Mouse (Mus musculus): Measurements from ENCODE around the gene Tnni3. TPM values are rescaled to one million over a fixed set of nuclear protein-coding genes. Genes with fewer than 3 reads are reported as not detected.

Gene Tnni3
- polyA plus RNA-seq, 1 experiment: 1.4 TPM

DNA sequence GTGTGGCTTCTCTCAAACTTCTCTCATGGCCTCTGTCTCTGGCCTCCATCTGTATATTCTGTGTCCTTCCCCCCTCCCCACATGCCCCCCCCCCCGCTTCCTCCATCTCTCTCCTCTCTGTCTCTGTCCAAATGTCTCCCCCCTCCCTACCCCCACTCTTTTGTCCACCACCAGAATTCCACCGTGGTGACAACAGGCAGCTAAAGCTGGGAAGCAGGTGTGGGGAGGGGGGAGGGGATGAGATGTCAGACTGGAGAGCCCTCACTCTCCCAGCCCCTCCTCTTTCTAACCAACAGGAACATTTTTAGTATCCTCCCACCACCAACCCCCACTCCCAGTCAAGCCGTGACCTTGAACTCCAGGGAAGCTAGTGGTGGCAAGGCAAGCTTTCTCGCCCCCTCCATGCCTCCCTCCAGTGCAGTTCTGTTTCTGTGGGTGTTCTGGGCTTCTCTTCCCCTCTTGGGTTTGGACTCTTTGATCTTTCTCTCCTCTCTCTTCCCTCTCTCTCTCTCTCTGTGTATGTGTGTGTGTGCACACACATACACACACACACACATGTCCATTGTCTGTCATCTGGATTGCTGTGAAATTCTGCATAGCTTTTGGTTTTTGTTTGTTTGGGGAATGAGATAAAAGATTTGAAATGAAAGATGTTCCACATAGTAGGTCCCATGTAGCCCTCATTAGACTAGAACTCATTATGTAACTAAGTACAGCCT lies 7.5 kb downstream of the Tnni3 start, which contains the start of gene Tnnt1:
TSS of gene Tnnt1 (minus strand) at position 51 of the 719 bp plus-strand sequence.
- Histone ChIP-seq H3K27me3 (ENCODE audit: control insufficient read depth, insufficient read depth, low read length) (peaks cover 3% of the 10 kb centered on the region; the same call in 1 of the 2 replicates), H3K4me3 (ENCODE audit: low read depth, low read length) (no peak within 1 kb of the TSS), H3K4me1 (ENCODE audit: control insufficient read depth, insufficient read depth, insufficient read length, low read length) (no peaks in the 10 kb centered on the region), H3K27ac (ENCODE audit: insufficient read depth, low read depth, low read length) (no peak within 1 kb of the TSS), H3K36me3 (ENCODE audit: control insufficient read depth, insufficient read depth, low read length) (no peaks in the 10 kb centered on the region)
- WGBS: 30% methylated on average over 4 of the region's 4 CpGs
- TF ChIP-seq CTCF (IDR thresholded peaks at IDR 0.05; ENCODE audit: extremely low read depth, insufficient read length, insufficient replicate concordance, low read depth, low read length) (no peak), POLR2A (IDR thresholded peaks at IDR 0.05; ENCODE audit: low read depth, low read length) (no peak)

DNA sequence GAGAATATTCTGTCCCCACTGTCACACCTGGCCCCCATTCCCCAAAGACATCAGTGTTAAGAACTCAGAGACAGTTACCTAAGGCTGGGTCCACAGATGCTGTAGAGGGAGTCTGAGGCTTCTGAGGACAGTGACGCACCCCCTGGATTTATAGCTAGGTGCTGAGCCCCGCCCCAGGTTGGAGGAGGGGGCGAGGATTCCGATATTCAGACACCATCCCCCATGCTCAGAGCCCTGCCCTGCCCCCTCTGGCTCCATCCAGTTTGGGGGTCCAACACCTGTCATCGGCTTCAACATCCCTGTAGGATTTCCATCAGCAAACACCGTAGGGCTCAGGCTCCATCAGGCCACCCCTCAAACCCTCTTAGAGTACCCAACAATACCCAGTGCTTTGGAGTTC lies 8.2 kb downstream of the Tnni3 start:
- H3K4me1 ChIP-seq (ENCODE audit: control insufficient read depth, insufficient read depth, insufficient read length, low read length): no peaks in the 10 kb centered on the region
- H3K4me3 ChIP-seq (ENCODE audit: low read depth, low read length): no peak overlapping the region
- 65% methylated on average over 6 of the region's 6 CpGs for WGBS
- H3K36me3 ChIP-seq (ENCODE audit: control insufficient read depth, insufficient read depth, low read length): no peaks in the 10 kb centered on the region
- no peaks in the 10 kb centered on the region; the same call in 1 of the 2 replicates for H3K27me3 ChIP-seq (ENCODE audit: control insufficient read depth, insufficient read depth, low read length)
- TF ChIP-seq POLR2A (IDR thresholded peaks at IDR 0.05; ENCODE audit: low read depth, low read length): no peak
- TF ChIP-seq CTCF (IDR thresholded peaks at IDR 0.05; ENCODE audit: extremely low read depth, insufficient read length, insufficient replicate concordance, low read depth, low read length): no peak
- no peak overlapping the region for H3K27ac ChIP-seq (ENCODE audit: insufficient read depth, low read depth, low read length)

DNA sequence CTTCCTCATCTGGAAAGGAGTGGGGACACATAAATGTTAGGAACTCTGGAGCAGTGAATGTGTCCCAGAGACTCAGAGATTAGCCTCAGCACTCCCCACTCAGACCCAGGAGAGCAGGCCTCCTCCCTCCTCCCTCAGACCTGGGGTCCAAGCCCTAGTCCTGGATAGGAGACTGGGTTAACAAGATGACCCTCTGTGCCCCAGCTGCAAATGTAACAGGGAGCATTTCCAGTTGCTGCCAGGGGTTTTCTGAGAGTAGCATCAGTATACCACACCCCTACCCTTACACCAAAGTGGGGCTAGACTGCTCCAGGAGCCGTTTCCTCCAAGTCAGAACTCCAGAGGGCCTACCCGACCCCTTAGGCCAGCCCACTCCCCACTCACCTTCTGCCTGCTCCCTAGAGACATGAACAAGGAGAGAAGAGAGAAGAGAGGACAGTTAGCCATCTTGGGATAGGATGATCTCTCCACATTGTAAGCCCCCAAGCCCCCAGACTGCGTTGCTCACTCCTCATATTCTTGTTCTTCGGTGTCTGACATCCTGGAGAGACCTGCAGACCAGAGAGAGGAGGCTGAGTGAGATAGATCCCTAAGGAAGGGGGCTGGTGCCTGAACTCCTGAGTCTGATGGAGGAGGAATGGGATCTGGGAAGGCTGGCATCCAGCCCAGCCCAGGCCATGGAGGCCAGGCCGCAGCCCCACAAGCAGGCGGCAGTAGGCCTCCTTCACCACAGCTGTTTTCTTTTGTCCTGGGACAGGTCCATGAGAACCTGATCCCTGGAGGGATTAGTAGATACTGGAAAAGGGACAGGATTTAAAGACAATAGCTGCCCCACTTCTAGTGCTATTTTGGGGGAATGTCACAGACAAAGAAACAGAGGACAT lies 10.0 kb downstream of the Tnni3 start:
- no peaks in the 10 kb centered on the region for H3K27me3 ChIP-seq (ENCODE audit: control insufficient read depth, insufficient read depth, low read length)
- H3K4me1 ChIP-seq (ENCODE audit: control insufficient read depth, insufficient read depth, insufficient read length, low read length): peaks cover 2% of the 10 kb centered on the region
- 74% methylated on average over 6 of the region's 6 CpGs for WGBS
- H3K4me3 ChIP-seq (ENCODE audit: low read depth, low read length): no peak overlapping the region
- no peaks in the 10 kb centered on the region for H3K36me3 ChIP-seq (ENCODE audit: control insufficient read depth, insufficient read depth, low read length)
- TF ChIP-seq CTCF (IDR thresholded peaks at IDR 0.05; ENCODE audit: extremely low read depth, insufficient read length, insufficient replicate concordance, low read depth, low read length): no peak
- no peak for TF ChIP-seq POLR2A (IDR thresholded peaks at IDR 0.05; ENCODE audit: low read depth, low read length)
- no peak overlapping the region for H3K27ac ChIP-seq (ENCODE audit: insufficient read depth, low read depth, low read length)

DNA sequence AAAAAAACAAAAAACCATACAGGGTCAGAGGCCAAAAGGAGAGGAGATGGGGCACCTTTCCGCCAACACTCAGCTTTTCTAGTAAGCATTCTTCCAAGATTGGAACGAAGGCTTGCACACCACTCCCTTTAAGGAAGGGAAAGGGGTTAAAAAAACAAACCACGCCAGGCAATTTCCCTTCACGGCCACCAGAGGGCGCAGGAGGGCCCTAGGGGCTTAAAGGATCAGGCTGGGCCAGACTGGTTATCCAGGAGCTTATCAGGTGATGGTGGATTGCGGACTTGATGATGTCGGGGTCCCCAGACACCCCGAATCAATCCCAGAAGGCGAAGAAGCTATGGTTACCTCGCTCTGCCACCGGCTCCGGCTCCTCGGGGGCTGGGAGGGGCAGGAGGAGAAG lies 10.8 kb downstream of the Tnni3 start:
- TF ChIP-seq CTCF (IDR thresholded peaks at IDR 0.05; ENCODE audit: extremely low read depth, insufficient read length, insufficient replicate concordance, low read depth, low read length): peak; percentile 93
- TF ChIP-seq POLR2A (IDR thresholded peaks at IDR 0.05; ENCODE audit: low read depth, low read length): no peak
- Histone ChIP-seq H3K4me1 (ENCODE audit: control insufficient read depth, insufficient read depth, insufficient read length, low read length) (peaks cover 2% of the 10 kb centered on the region), H3K4me3 (ENCODE audit: low read depth, low read length) (no peak overlapping the region), H3K27me3 (ENCODE audit: control insufficient read depth, insufficient read depth, low read length) (no peaks in the 10 kb centered on the region), H3K36me3 (ENCODE audit: control insufficient read depth, insufficient read depth, low read length) (no peaks in the 10 kb centered on the region), H3K27ac (ENCODE audit: insufficient read depth, low read depth, low read length) (no peak overlapping the region)
- whole genome bisulfite sequencing: 25% methylated on average over 13 of the region's 13 CpGs

DNA sequence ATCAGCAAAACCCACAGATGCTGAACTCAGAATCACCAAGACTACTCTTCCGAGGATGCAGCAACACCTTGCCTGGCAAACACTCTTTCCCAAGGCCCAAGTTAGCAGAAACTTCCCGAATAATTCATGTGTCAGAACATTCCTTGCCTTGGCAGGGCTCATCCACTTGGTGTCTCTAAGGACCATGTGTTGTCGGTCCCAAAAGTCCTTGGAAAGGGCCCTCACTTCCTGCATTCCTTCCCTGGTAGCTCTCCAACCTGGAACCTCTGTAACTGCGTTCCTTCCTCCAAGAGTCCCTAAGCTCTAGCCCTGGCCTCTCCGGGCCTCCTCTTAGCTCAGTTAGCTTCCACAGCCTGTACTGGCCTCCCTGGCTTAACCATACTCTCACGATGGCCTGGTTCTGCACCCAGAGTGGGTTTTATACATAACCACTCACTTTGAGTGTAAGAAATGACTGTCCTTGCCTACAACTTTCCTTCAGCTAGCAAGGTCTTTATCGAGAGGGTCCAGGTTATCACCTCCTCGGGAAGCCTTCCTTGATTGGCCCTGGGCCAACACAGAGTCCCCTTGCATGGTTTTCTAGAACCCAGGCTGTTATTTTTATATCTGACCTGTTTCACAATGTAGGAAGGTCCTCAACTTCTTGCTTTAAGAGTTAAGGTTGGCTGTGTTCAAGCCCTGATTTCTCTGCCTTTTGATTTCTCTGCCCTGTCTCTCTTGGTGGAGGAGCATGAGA lies 12.4 kb downstream of the Tnni3 start:
- WGBS: 63% methylated on average over 8 of the region's 8 CpGs
- peaks cover 2% of the 10 kb centered on the region for H3K4me1 ChIP-seq (ENCODE audit: control insufficient read depth, insufficient read depth, insufficient read length, low read length)
- H3K4me3 ChIP-seq (ENCODE audit: low read depth, low read length): no peak overlapping the region
- H3K27ac ChIP-seq (ENCODE audit: insufficient read depth, low read depth, low read length): no peak overlapping the region
- H3K36me3 ChIP-seq (ENCODE audit: control insufficient read depth, insufficient read depth, low read length): no peaks in the 10 kb centered on the region
- TF ChIP-seq POLR2A (IDR thresholded peaks at IDR 0.05; ENCODE audit: low read depth, low read length) (no peak), CTCF (IDR thresholded peaks at IDR 0.05; ENCODE audit: extremely low read depth, insufficient read length, insufficient replicate concordance, low read depth, low read length) (no peak)
- no peaks in the 10 kb centered on the region for H3K27me3 ChIP-seq (ENCODE audit: control insufficient read depth, insufficient read depth, low read length)

DNA sequence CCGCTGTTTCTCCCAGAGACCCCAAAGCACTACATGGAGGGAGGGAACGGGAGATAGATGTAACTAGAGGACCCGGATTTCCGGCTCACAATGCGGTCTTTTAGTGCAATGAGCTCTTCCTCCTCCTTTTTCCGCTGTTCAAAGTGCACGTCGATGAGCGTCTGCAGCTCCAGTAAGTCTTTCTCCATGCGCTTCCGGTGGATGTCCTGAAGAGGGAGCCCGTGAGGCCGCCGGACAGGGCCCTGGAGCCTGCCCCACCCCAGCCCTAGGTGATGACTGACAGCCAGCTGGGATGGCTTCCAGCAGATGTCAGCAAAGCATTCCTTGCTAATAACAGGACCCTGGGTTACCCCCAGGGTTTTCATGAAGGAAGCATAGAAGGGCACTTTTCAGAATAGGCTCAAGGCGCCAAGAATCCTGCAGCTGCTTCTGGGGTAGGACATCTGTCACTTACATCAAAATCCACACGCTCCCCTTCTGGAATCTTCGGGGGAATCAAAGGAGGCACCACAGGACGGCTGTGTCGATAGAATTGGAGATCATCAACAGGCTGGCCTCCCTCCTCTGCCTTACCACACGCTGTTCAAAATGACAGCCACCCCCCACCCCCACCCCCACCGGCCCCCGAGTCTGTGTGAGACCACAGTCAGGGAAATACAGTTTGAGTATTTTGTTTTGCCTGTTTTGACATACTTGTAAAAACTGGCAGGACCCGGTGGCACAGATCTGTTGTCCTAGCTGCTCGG lies 14.0 kb downstream of the Tnni3 start:
- WGBS: 21% methylated on average over 24 of the region's 24 CpGs
- TF ChIP-seq POLR2A (IDR thresholded peaks at IDR 0.05; ENCODE audit: low read depth, low read length) (no peak), CTCF (IDR thresholded peaks at IDR 0.05; ENCODE audit: extremely low read depth, insufficient read length, insufficient replicate concordance, low read depth, low read length) (peak; percentile 87)

More for the DNA sequence above, 14.0 kb downstream of the Tnni3 start:
- H3K36me3 ChIP-seq (ENCODE audit: control insufficient read depth, insufficient read depth, low read length): no peaks in the 10 kb centered on the region
- H3K4me1 ChIP-seq (ENCODE audit: control insufficient read depth, insufficient read depth, insufficient read length, low read length): peaks cover 2% of the 10 kb centered on the region
- no peaks in the 10 kb centered on the region for H3K27me3 ChIP-seq (ENCODE audit: control insufficient read depth, insufficient read depth, low read length)
- peak overlapping the region; percentile 48 for H3K4me3 ChIP-seq (ENCODE audit: low read depth, low read length)
- H3K27ac ChIP-seq (ENCODE audit: insufficient read depth, low read depth, low read length): no peak overlapping the region
